Mouse (Mus musculus) limb, embryonic 11.5 days (tissue): Measurements from ENCODE around the gene Cyb5b. TPM values are rescaled to one million over a fixed set of nuclear protein-coding genes. Genes with fewer than 3 reads are reported as not detected.

ENCODE experiments used
- ATAC-seq: fragments of 200-750 bp; cut with Nextera tagmentation; 2 replicates; pipeline ENCODE4 v1.8.0; 2017; ENCODE audit warnings: low read depth; ENCODE audit not compliant: insufficient number of reproducible peaks, low FRiP score, low TSS enrichment
- DNase-seq: peaks from one replicate; pipeline ENCODE4 v3.0.0-alpha.2; 2015; ENCODE audit warnings: low spot score
- H3K27ac ChIP-seq: fragments of 300-500 bp; sonication (generic); replicated peaks from 2 replicates; pipeline ENCODE4 v1.5.1; 2014; ENCODE audit warnings: low read depth, mild to moderate bottlenecking, low read length
- H3K27me3 ChIP-seq: fragments of 300-500 bp; sonication (generic); 2 replicates; pipeline ENCODE4 v1.6.1; 2014; ENCODE audit warnings: mild to moderate bottlenecking, low read length, mixed read lengths; ENCODE audit not compliant: control insufficient read depth, insufficient read depth
- H3K36me3 ChIP-seq: fragments of 300-500 bp; sonication (generic); 2 replicates; pipeline ENCODE4 v1.6.1; 2014; ENCODE audit warnings: mild to moderate bottlenecking, low read length, moderate library complexity, mixed read lengths; ENCODE audit not compliant: control insufficient read depth, insufficient read depth
- H3K4me1 ChIP-seq: fragments of 300-500 bp; sonication (generic); 2 replicates; pipeline ENCODE4 v1.6.1; 2014; ENCODE audit warnings: low read length, mixed read lengths; ENCODE audit not compliant: control insufficient read depth, insufficient read depth
- H3K4me2 ChIP-seq: fragments of 300-500 bp; sonication (generic); 2 replicates; pipeline ENCODE4 v1.6.1; 2014; ENCODE audit warnings: low read depth, mild to moderate bottlenecking, moderate library complexity; ENCODE audit not compliant: severe bottlenecking
- H3K4me3 ChIP-seq: fragments of 300-500 bp; sonication (generic); 2 replicates; pipeline ENCODE4 v1.5.1; 2014; ENCODE audit warnings: low read depth, low read length
- H3K9ac ChIP-seq: fragments of 300-500 bp; sonication (generic); 2 replicates; pipeline ENCODE4 v1.6.1; 2014; ENCODE audit warnings: mild to moderate bottlenecking, low read length
- H3K9me3 ChIP-seq: fragments of 300-500 bp; sonication (generic); 2 replicates; pipeline ENCODE4 v1.6.1; 2016; ENCODE audit warnings: low read length; ENCODE audit not compliant: control insufficient read depth
- WGBS: fragments of 180-500 bp; shearing (Covaris S2); extraction: QIAGEN DNeasy Blood & Tissue Kit; methylation state at CpG from one replicate; pipeline ENCODE4 v1.1.7; 2014; 5-methylcytosine and 5-hydroxymethylcytosine counted together
- polyA plus RNA-seq: library from polyadenylated mRNA; unstranded; fragments of >200 nt; fragmentation: Nextera tagmentation; extraction: Ambion mirVana; gene quantifications from 2 replicates; pipeline ENCODE4 v1.2.1, GENCODE M21; 2014

The Cyb5b gene
- polyA plus RNA-seq, 1 experiment from 2014 or later: 116 TPM

GRCm38 (mm10) chr8:107172152-107172551, 21.7 kb downstream of the Cyb5b start:
- Histone ChIP-seq H3K4me3 (no peak overlapping the region), H3K36me3 (peaks cover 7% of the 10 kb centered on the region; the same call in 1 of the 2 replicates), H3K4me1 (no peaks in the 10 kb centered on the region), H3K4me2 (no peak overlapping the region), H3K27ac (no peak overlapping the region), H3K9ac (no peak overlapping the region), H3K9me3 (no peaks in the 10 kb centered on the region), H3K27me3 (no peaks in the 10 kb centered on the region)
- WGBS: 90% methylated on average over 8 of the region's 8 CpGs
- no peak for DNase-seq
- no peak for ATAC-seq

GRCm38 (mm10) chr8:107172969-107173645, 22.7 kb downstream of the Cyb5b start:
- H3K27me3 ChIP-seq: no peaks in the 10 kb centered on the region
- peaks cover 9% of the 10 kb centered on the region; the same call in 1 of the 2 replicates for H3K36me3 ChIP-seq
- no peak overlapping the region for H3K9ac ChIP-seq
- DNase-seq: no peak
- H3K4me3 ChIP-seq: no peak overlapping the region
- H3K4me2 ChIP-seq: no peak overlapping the region
- 84% methylated on average over 9 of the region's 9 CpGs for WGBS
- ATAC-seq: no peak
- no peaks in the 10 kb centered on the region for H3K9me3 ChIP-seq
- no peaks in the 10 kb centered on the region for H3K4me1 ChIP-seq
- no peak overlapping the region for H3K27ac ChIP-seq

- H3K27me3 ChIP-seq: no peaks in the 10 kb centered on the region
- DNase-seq (no peak), ATAC-seq (no peak)
- H3K9me3 ChIP-seq: no peaks in the 10 kb centered on the region
- H3K27ac ChIP-seq: no peak overlapping the region
- H3K4me3 ChIP-seq: no peak overlapping the region
- H3K36me3 ChIP-seq: peaks cover 34% of the 10 kb centered on the region
- no peak overlapping the region for H3K4me2 ChIP-seq
- WGBS: 95% methylated on average over 6 of the region's 6 CpGs
- H3K4me1 ChIP-seq: no peaks in the 10 kb centered on the region
- H3K9ac ChIP-seq: no peak overlapping the region
These were observed 30.7 kb downstream of the Cyb5b start for GRCm38 (mm10) chr8:107181122-107181521.

- Histone ChIP-seq H3K36me3 (peaks cover 21% of the 10 kb centered on the region; the same call in 1 of the 2 replicates), H3K27me3 (no peaks in the 10 kb centered on the region)
- WGBS: 84% methylated on average over 3 of the region's 3 CpGs
These were observed 34.6 kb downstream of the Cyb5b start for GRCm38 (mm10) chr8:107184996-107185395.

GRCm38 (mm10) chr8:107186659-107187390, 36.4 kb downstream of the Cyb5b start:
- no peak overlapping the region for H3K9ac ChIP-seq
- no peaks in the 10 kb centered on the region for H3K4me1 ChIP-seq
- WGBS: 74% methylated on average over 15 of the region's 15 CpGs
- no peak for ATAC-seq
- no peaks in the 10 kb centered on the region for H3K9me3 ChIP-seq
- peaks cover 18% of the 10 kb centered on the region; the same call in 1 of the 2 replicates for H3K36me3 ChIP-seq
- no peak overlapping the region for H3K4me2 ChIP-seq
- no peaks in the 10 kb centered on the region for H3K27me3 ChIP-seq
- H3K27ac ChIP-seq: no peak overlapping the region
- H3K4me3 ChIP-seq: no peak overlapping the region
- no peak for DNase-seq

More at GRCm38 (mm10) chr8:107184996-107185395, 34.6 kb downstream of the Cyb5b start:
- Histone ChIP-seq H3K9ac (no peak overlapping the region), H3K27ac (no peak overlapping the region), H3K4me2 (no peak overlapping the region), H3K4me1 (no peaks in the 10 kb centered on the region), H3K4me3 (no peak overlapping the region), H3K9me3 (no peaks in the 10 kb centered on the region)
- ATAC-seq: no peak
- no peak for DNase-seq

- ATAC-seq (no peak), DNase-seq (no peak)
- Histone ChIP-seq H3K36me3 (peaks cover 14% of the 10 kb centered on the region; the same call in 1 of the 2 replicates), H3K4me1 (no peaks in the 10 kb centered on the region), H3K4me2 (no peak overlapping the region), H3K9ac (no peak overlapping the region), H3K4me3 (no peak overlapping the region), H3K9me3 (no peaks in the 10 kb centered on the region), H3K27ac (no peak overlapping the region), H3K27me3 (no peaks in the 10 kb centered on the region)
- WGBS: 90% methylated on average over 5 of the region's 5 CpGs
These were observed 37.2 kb downstream of the Cyb5b start for GRCm38 (mm10) chr8:107187631-107188030.

GRCm38 (mm10) chr8:107192631-107193030, 42.2 kb downstream of the Cyb5b start:
- WGBS: 74% methylated on average over 8 of the region's 8 CpGs

GRCm38 (mm10) chr8:107193331-107193730, 42.9 kb downstream of the Cyb5b start:
- no peak overlapping the region for H3K4me2 ChIP-seq
- no peaks in the 10 kb centered on the region for H3K4me1 ChIP-seq
- no peak for ATAC-seq
- 84% methylated on average over 6 of the region's 6 CpGs for WGBS
- H3K9me3 ChIP-seq: no peaks in the 10 kb centered on the region
- H3K27me3 ChIP-seq: no peaks in the 10 kb centered on the region
- no peak overlapping the region for H3K9ac ChIP-seq
- no peaks in the 10 kb centered on the region for H3K36me3 ChIP-seq
- no peak overlapping the region for H3K27ac ChIP-seq
- H3K4me3 ChIP-seq: no peak overlapping the region
- DNase-seq: no peak

More at GRCm38 (mm10) chr8:107192631-107193030, 42.2 kb downstream of the Cyb5b start:
- ATAC-seq: no peak
- DNase-seq: no peak
- Histone ChIP-seq H3K27ac (no peak overlapping the region), H3K9me3 (no peaks in the 10 kb centered on the region), H3K4me1 (no peaks in the 10 kb centered on the region), H3K36me3 (no peaks in the 10 kb centered on the region), H3K4me2 (no peak overlapping the region), H3K27me3 (no peaks in the 10 kb centered on the region), H3K9ac (no peak overlapping the region), H3K4me3 (no peak overlapping the region)
